Mouse (Mus musculus): ENCODE measurements around the gene Sgca. TPM values are rescaled to one million over a fixed set of nuclear protein-coding genes. Genes with fewer than 3 reads are reported as not detected.
A peak's percentile ranks its signal among the peaks of the same experiment; 100 is the strongest.

Gene Sgca
- polyA plus RNA-seq, 1 experiment from 2014 or later: 0.55 TPM

DNA sequence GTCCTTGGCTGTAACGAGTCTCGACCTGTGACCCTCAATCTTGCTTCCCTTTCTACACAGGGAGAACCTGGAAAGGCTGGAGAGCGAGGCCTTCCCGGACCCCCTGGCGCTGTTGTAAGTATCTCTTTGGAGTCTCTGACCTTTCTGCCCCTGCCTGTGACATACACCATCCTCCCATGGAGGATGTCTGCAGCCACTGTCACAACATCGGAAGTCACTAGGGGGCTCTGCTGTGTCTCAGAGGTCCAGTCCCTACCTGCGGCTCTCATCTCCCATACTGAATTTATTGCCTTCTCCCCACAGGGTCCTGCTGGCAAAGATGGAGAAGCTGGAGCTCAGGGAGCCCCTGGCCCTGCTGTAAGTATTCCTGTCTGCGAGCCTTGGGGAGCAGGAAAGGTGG is 31.8 kb downstream of the Sgca start:
- no peaks in the 10 kb centered on the region for H3K36me3 ChIP-seq (ENCODE audit: insufficient read depth, low read length)
- no peaks in the 10 kb centered on the region for H3K4me1 ChIP-seq (ENCODE audit: insufficient read depth, low read depth, low read length)
- no peak overlapping the region for H3K4me3 ChIP-seq (ENCODE audit: low read depth, low read length)
- TF ChIP-seq CTCF (IDR thresholded peaks at IDR 0.05): peak; percentile 25; the same call in 1 of the 2 replicates
- TF ChIP-seq EP300 (IDR thresholded peaks at IDR 0.05): no peak
- DNase-seq (ENCODE audit: low spot score): no peak
- H3K9me3 ChIP-seq (ENCODE audit: low read length): no peaks in the 10 kb centered on the region
- no peaks in the 10 kb centered on the region for H3K27me3 ChIP-seq (replicated peaks; ENCODE audit: insufficient read depth, low read length)
- WGBS: 28% methylated on average over 8 of the region's 8 CpGs
- no peak overlapping the region for H3K4me2 ChIP-seq (replicated peaks; ENCODE audit: low read depth, low read length)
- no peak overlapping the region for H3K9ac ChIP-seq (replicated peaks; ENCODE audit: low read depth)
- no peak overlapping the region for H3K27ac ChIP-seq (ENCODE audit: low read length)
- no peak for ATAC-seq

DNA sequence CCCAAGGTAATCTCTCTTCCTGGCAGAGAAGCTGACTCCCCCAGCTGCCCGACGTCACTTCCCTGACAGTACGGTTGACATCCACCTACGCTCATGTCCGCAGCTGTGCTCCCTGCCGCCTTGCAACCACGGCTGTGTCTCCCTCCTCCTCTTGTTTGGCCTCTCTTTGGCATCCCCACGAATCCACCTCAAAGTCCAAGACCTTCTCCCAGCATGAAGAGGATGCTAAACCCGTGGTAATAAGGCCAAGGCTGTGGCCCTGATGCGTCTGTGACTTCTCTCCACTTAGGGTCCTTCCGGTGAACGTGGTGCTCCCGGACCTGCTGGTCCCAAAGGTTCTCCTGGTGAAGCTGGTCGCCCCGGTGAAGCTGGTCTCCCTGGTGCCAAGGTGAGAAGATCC is 33.1 kb downstream of the Sgca start:
- no peak overlapping the region for H3K4me2 ChIP-seq (replicated peaks; ENCODE audit: low read depth, low read length)
- peaks cover 5% of the 10 kb centered on the region; the same call in 1 of the 2 replicates for H3K27me3 ChIP-seq (replicated peaks; ENCODE audit: insufficient read depth, low read length)
- no peak overlapping the region for H3K9ac ChIP-seq (replicated peaks; ENCODE audit: low read depth)
- no peaks in the 10 kb centered on the region for H3K9me3 ChIP-seq (ENCODE audit: low read length)
- DNase-seq (ENCODE audit: low spot score) (no peak), ATAC-seq (no peak)
- no peak overlapping the region for H3K27ac ChIP-seq (ENCODE audit: low read length)
- TF ChIP-seq CTCF (IDR thresholded peaks at IDR 0.05) (no peak), EP300 (IDR thresholded peaks at IDR 0.05) (no peak)
- 71% methylated on average over 15 of the region's 15 CpGs for whole genome bisulfite sequencing
- H3K36me3 ChIP-seq (ENCODE audit: insufficient read depth, low read length): no peaks in the 10 kb centered on the region
- H3K4me3 ChIP-seq (ENCODE audit: low read depth, low read length): no peak overlapping the region
- no peaks in the 10 kb centered on the region for H3K4me1 ChIP-seq (ENCODE audit: insufficient read depth, low read depth, low read length)

DNA sequence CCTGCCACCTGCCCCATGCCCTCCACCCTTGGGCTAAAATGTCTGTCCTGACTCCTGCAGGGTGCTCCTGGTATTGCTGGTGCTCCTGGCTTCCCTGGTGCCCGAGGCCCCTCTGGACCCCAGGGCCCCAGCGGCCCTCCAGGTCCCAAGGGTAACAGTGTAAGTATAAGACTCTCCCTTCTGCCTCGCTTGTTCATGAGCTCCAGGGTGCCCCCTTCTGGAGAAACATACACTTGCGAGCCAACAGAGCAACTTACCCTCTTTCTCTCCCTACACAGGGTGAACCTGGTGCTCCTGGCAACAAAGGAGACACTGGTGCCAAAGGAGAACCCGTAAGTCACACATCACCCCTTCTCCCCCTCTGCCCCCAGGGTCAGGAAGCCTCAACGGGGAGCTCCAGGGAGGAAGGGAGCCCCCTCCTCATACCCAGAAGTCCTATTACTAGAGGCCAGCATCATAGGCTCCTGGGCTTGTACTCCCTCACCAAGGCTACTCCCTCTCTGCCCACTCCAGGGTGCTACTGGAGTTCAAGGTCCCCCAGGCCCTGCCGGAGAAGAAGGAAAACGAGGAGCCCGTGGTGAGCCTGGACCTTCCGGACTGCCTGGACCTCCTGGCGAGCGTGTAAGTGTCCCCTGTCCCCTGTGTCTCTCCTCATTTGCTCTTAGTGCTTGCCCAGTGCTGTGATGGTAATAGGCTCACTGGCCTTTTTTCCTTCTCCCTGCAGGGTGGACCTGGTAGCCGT is 33.7 kb downstream of the Sgca start:
- DNase-seq (ENCODE audit: low spot score) (peak; percentile 43), ATAC-seq (no peak)
- WGBS: 54% methylated on average over 12 of the region's 13 CpGs
- H3K9ac ChIP-seq (replicated peaks; ENCODE audit: low read depth): no peak overlapping the region
- H3K27me3 ChIP-seq (replicated peaks; ENCODE audit: insufficient read depth, low read length): peaks cover 6% of the 10 kb centered on the region; the same call in 1 of the 2 replicates
- H3K4me2 ChIP-seq (replicated peaks; ENCODE audit: low read depth, low read length): no peak overlapping the region
- H3K9me3 ChIP-seq (ENCODE audit: low read length): no peaks in the 10 kb centered on the region
- TF ChIP-seq EP300 (IDR thresholded peaks at IDR 0.05) (no peak), CTCF (IDR thresholded peaks at IDR 0.05) (peak; percentile 67)
- H3K36me3 ChIP-seq (ENCODE audit: insufficient read depth, low read length): no peaks in the 10 kb centered on the region
- no peak overlapping the region for H3K27ac ChIP-seq (ENCODE audit: low read length)
- no peaks in the 10 kb centered on the region for H3K4me1 ChIP-seq (ENCODE audit: insufficient read depth, low read depth, low read length)
- H3K4me3 ChIP-seq (ENCODE audit: low read depth, low read length): no peak overlapping the region

DNA sequence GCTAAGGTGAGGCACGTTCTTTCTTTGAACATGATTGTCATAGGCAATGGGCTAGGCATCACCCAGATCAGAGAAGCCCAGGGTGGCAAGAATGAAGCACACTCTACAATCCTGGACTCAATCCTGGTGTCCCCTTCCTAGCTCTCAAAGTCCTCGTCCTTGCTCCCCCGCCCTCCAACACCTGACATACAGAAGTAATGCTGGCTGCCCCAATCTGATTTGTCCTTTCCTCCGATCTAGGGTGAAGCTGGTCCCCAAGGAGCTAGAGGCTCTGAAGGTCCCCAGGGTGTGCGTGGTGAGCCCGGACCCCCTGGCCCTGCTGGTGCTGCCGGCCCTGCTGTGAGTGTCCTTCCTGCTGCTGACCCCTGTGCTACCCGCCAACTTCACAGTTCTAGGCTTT is 34.4 kb downstream of the Sgca start:
- no peaks in the 10 kb centered on the region for H3K9me3 ChIP-seq (ENCODE audit: low read length)
- no peak overlapping the region for H3K9ac ChIP-seq (replicated peaks; ENCODE audit: low read depth)
- H3K4me2 ChIP-seq (replicated peaks; ENCODE audit: low read depth, low read length): no peak overlapping the region
- WGBS: 71% methylated on average over 8 of the region's 8 CpGs
- no peak for DNase-seq (ENCODE audit: low spot score)
- TF ChIP-seq EP300 (IDR thresholded peaks at IDR 0.05) (no peak), CTCF (IDR thresholded peaks at IDR 0.05) (no peak)
- no peak overlapping the region for H3K27ac ChIP-seq (ENCODE audit: low read length)
- no peaks in the 10 kb centered on the region for H3K4me1 ChIP-seq (ENCODE audit: insufficient read depth, low read depth, low read length)
- no peaks in the 10 kb centered on the region for H3K36me3 ChIP-seq (ENCODE audit: insufficient read depth, low read length)
- no peak for ATAC-seq
- peaks cover 6% of the 10 kb centered on the region; the same call in 1 of the 2 replicates for H3K27me3 ChIP-seq (replicated peaks; ENCODE audit: insufficient read depth, low read length)
- H3K4me3 ChIP-seq (ENCODE audit: low read depth, low read length): no peak overlapping the region

DNA sequence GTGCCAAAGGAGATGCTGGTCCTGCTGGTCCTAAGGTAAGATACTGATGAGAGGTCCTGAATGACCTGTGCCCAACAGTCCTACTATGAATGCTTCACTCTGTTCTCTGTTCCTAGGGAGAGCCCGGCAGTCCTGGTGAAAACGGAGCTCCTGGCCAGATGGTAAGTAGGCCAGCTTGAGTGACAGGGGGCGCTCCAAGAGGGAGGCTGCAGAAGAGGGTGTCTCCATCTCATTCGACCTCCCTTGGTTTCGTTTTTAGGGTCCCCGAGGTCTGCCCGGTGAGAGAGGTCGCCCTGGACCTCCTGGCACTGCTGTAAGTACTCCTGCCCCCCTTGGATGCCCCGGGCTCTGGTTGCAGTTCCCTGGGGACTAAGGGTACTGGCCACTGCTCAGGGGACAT is 35.0 kb downstream of the Sgca start:
- H3K9me3 ChIP-seq (ENCODE audit: low read length): no peaks in the 10 kb centered on the region
- peaks cover 10% of the 10 kb centered on the region; the same call in 1 of the 2 replicates for H3K27me3 ChIP-seq (replicated peaks; ENCODE audit: insufficient read depth, low read length)
- H3K9ac ChIP-seq (replicated peaks; ENCODE audit: low read depth): no peak overlapping the region
- WGBS: 44% methylated on average over 8 of the region's 9 CpGs
- no peak for TF ChIP-seq CTCF (IDR thresholded peaks at IDR 0.05)
- no peak for TF ChIP-seq EP300 (IDR thresholded peaks at IDR 0.05)
- no peaks in the 10 kb centered on the region for H3K36me3 ChIP-seq (ENCODE audit: insufficient read depth, low read length)
- ATAC-seq: no peak
- DNase-seq (ENCODE audit: low spot score): no peak
- no peak overlapping the region for H3K4me3 ChIP-seq (ENCODE audit: low read depth, low read length)
- no peaks in the 10 kb centered on the region for H3K4me1 ChIP-seq (ENCODE audit: insufficient read depth, low read depth, low read length)
- no peak overlapping the region for H3K27ac ChIP-seq (ENCODE audit: low read length)
- no peak overlapping the region for H3K4me2 ChIP-seq (replicated peaks; ENCODE audit: low read depth, low read length)

DNA sequence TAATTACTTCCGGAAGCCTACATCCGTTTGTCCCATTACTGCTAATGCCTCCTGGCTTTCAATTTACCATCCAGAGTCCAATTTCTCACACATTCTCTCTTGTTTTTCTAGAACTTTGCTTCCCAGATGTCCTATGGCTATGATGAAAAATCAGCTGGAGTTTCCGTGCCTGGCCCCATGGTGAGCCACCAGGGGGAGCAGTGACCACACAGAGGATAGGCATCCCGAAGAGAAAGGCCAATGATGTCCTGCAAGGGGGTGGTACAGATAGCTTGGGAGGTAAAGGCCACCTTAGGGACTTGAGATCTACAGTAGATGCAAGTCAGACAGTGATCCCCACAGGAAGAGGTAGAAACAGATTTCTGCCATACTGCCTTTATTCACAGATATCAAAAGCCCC is 36.8 kb downstream of the Sgca start:
- Histone ChIP-seq H3K9ac (replicated peaks; ENCODE audit: low read depth) (no peak overlapping the region), H3K4me1 (ENCODE audit: insufficient read depth, low read depth, low read length) (no peaks in the 10 kb centered on the region), H3K27me3 (replicated peaks; ENCODE audit: insufficient read depth, low read length) (peaks cover 16% of the 10 kb centered on the region; the same call in 1 of the 2 replicates), H3K27ac (ENCODE audit: low read length) (no peak overlapping the region), H3K4me3 (ENCODE audit: low read depth, low read length) (no peak overlapping the region), H3K9me3 (ENCODE audit: low read length) (no peaks in the 10 kb centered on the region), H3K36me3 (ENCODE audit: insufficient read depth, low read length) (no peaks in the 10 kb centered on the region), H3K4me2 (replicated peaks; ENCODE audit: low read depth, low read length) (no peak overlapping the region)
- TF ChIP-seq EP300 (IDR thresholded peaks at IDR 0.05) (no peak), CTCF (IDR thresholded peaks at IDR 0.05) (peak; percentile 93)
- ATAC-seq (no peak), DNase-seq (ENCODE audit: low spot score) (peak; percentile 80)
- 20% methylated on average over 4 of the region's 4 CpGs for WGBS
